Mouse (Mus musculus) T-helper 2 cell (primary cell): ENCODE measurements around the gene Rabac1.

Experiments used
- in situ Hi-C: fragments of 300-600 bp; cut with MboI, MseI; formaldehyde crosslinking; loops from one replicate; pipeline ENCODE4 v1.15.1; 2025; ENCODE audit warnings: high pct_unique_total_duplicates

The Rabac1 gene

GRCm38 (mm10) chr7:24931651-24932050 is 40.9 kb downstream of the Rabac1 start:
- in situ Hi-C loops = no loop called here

GRCm38 (mm10) chr7:24930475-24930874 is 42.1 kb downstream of the Rabac1 start:
- in situ Hi-C loops = no loop called here
